Mouse (Mus musculus) myocyte (in vitro differentiated cells): ENCODE data around the gene Ssc4d. TPM values are rescaled to one million over a fixed set of nuclear protein-coding genes. Genes with fewer than 3 reads are reported as not detected.

Source experiments
- H3K27me3 ChIP-seq: one replicate; pipeline ENCODE4 v1.6.1; 2011; ENCODE audit not compliant: control insufficient read depth, insufficient read depth, insufficient read length
- H3K36me3 ChIP-seq: one replicate; pipeline ENCODE4 v1.6.1; 2011; ENCODE audit not compliant: control insufficient read depth, insufficient read depth
- H3K4me2 ChIP-seq: one replicate; pipeline ENCODE4 v1.6.1; 2011; ENCODE audit warnings: low read depth, control low read depth
- H3K4me3 ChIP-seq: one replicate; pipeline ENCODE4 v1.5.1; 2011; ENCODE audit warnings: mild to moderate bottlenecking, control low read depth, moderate library complexity
- H3K79me2 ChIP-seq: one replicate; pipeline ENCODE4 v1.6.1; 2011; ENCODE audit not compliant: control insufficient read depth, insufficient read depth
- H3ac ChIP-seq: one replicate; pipeline ENCODE4 v1.6.1; 2011; ENCODE audit not compliant: control insufficient read depth, insufficient read length
- CEBPB ChIP-seq: IDR thresholded peaks from 2 replicates; pipeline ENCODE4 v1.6.1; 2011; ENCODE audit warnings: mild to moderate bottlenecking, moderate library complexity; ENCODE audit not compliant: poor library complexity, insufficient read depth, severe bottlenecking
- E2F4 ChIP-seq: IDR thresholded peaks from one replicate; pipeline ENCODE4 v1.6.1; 2011; ENCODE audit warnings: mild to moderate bottlenecking, control low read depth, moderate library complexity; ENCODE audit not compliant: insufficient read depth
- MAX ChIP-seq: IDR thresholded peaks from one replicate; pipeline ENCODE4 v1.6.1; 2011; ENCODE audit warnings: low read depth, mild to moderate bottlenecking, control low read depth
- MYOD1 ChIP-seq, 3 experiments: IDR thresholded peaks; one replicate each; pipeline ENCODE4 v1.6.1; 2011; ENCODE audit warnings: control low read depth in 2 of 3, low read depth in 2 of 3, mild to moderate bottlenecking in 2 of 3, moderate library complexity in 1 of 3; ENCODE audit not compliant: insufficient read length in 2 of 3, control insufficient read depth in 1 of 3
- MYOG ChIP-seq, 3 experiments: IDR thresholded peaks; one replicate each; pipeline ENCODE4 v1.6.1; 2011; ENCODE audit warnings: control low read depth in 2 of 3, low read depth in 2 of 3, mild to moderate bottlenecking in 2 of 3; ENCODE audit not compliant: insufficient read length in 2 of 3, control insufficient read depth in 1 of 3, insufficient read depth in 1 of 3
- POLR2A ChIP-seq: IDR thresholded peaks from one replicate; pipeline ENCODE4 v1.6.1; 2011; ENCODE audit warnings: low read depth, mild to moderate bottlenecking, control low read depth, moderate library complexity; ENCODE audit not compliant: insufficient read length
- POLR2AphosphoS2 ChIP-seq: IDR thresholded peaks from one replicate; pipeline ENCODE4 v1.6.1; 2011; ENCODE audit warnings: low read depth, control low read depth; ENCODE audit not compliant: insufficient read length
- REST ChIP-seq: IDR thresholded peaks from one replicate; pipeline ENCODE4 v1.6.1; 2011; ENCODE audit warnings: mild to moderate bottlenecking, control low read depth, moderate library complexity; ENCODE audit not compliant: insufficient read depth, insufficient read length
- SRF ChIP-seq: IDR thresholded peaks from one replicate; pipeline ENCODE4 v1.6.1; 2011; ENCODE audit warnings: low read depth; ENCODE audit not compliant: control insufficient read depth, insufficient read length
- TCF12 ChIP-seq: IDR thresholded peaks from one replicate; pipeline ENCODE4 v1.6.1; 2011; ENCODE audit warnings: mild to moderate bottlenecking, control low read depth; ENCODE audit not compliant: poor library complexity, insufficient read depth, severe bottlenecking
- TCF3 ChIP-seq: IDR thresholded peaks from one replicate; pipeline ENCODE4 v1.6.1; 2011; ENCODE audit warnings: low read depth, control low read depth; ENCODE audit not compliant: insufficient read length
- USF1 ChIP-seq: IDR thresholded peaks from one replicate; pipeline ENCODE4 v1.6.1; 2011; ENCODE audit warnings: low read depth, mild to moderate bottlenecking, control low read depth, moderate library complexity
- polyA plus RNA-seq: library from polyadenylated mRNA; unstranded; fragments of >200 nt; fragmentation: generic; extraction: Trizol; gene quantifications from one replicate; pipeline ENCODE4 v1.2.1, GENCODE M21; 2012; ENCODE audit warnings: missing spikeins

Ssc4d gene
- polyA plus RNA-seq, 1 experiment, result 2.4 TPM

- peaks cover 99% of the 10 kb centered on the region for H3K79me2 ChIP-seq
- TF ChIP-seq POLR2AphosphoS2 (no peak), POLR2A (no peak), MYOG (IDR thresholded peaks at IDR 0.05; ENCODE audit: control insufficient read depth in 1 of 3, insufficient read depth in 1 of 3, insufficient read length in 2 of 3, low read depth in 2 of 3) (peak in 1 of 3 experiments; percentile 53), MAX (no peak), MYOD1 (IDR thresholded peaks at IDR 0.05; ENCODE audit: control insufficient read depth in 1 of 3, insufficient read length in 2 of 3, low read depth in 2 of 3) (peak in 1 of 3 experiments; percentile 52), SRF (no peak)
- no peaks in the 10 kb centered on the region for H3K27me3 ChIP-seq
- H3K4me3 ChIP-seq, result no peak overlapping the region
- peaks cover 35% of the 10 kb centered on the region for H3K36me3 ChIP-seq
- H3K4me2 ChIP-seq, result no peak overlapping the region
- no peak overlapping the region for H3ac ChIP-seq
These were observed 56.8 kb downstream of the Ssc4d start for GRCm38 (mm10) chr5:135917327-135918058.

- no peak overlapping the region for H3ac ChIP-seq
- H3K79me2 ChIP-seq, result peaks cover 99% of the 10 kb centered on the region
- H3K4me2 ChIP-seq, result peak overlapping the region; percentile 12
- peaks cover 26% of the 10 kb centered on the region for H3K36me3 ChIP-seq
- TF ChIP-seq POLR2AphosphoS2 (peak; percentile 19), SRF (no peak), CEBPB (no peak), TCF3 (no peak)
- H3K27me3 ChIP-seq, result no peaks in the 10 kb centered on the region
- no peak overlapping the region for H3K4me3 ChIP-seq
These were observed 57.7 kb downstream of the Ssc4d start for GRCm38 (mm10) chr5:135916601-135917000.

- Histone ChIP-seq H3K36me3 (peaks cover 25% of the 10 kb centered on the region), H3ac (no peak overlapping the region), H3K79me2 (peaks cover 99% of the 10 kb centered on the region), H3K27me3 (no peaks in the 10 kb centered on the region), H3K4me2 (no peak overlapping the region), H3K4me3 (no peak overlapping the region)
- TF ChIP-seq POLR2AphosphoS2 (no peak), REST (no peak), CEBPB (no peak), E2F4 (no peak), TCF12 (no peak), MAX (no peak), TCF3 (no peak), MYOG (IDR thresholded peaks at IDR 0.05; ENCODE audit: control insufficient read depth in 1 of 3, insufficient read depth in 1 of 3, insufficient read length in 2 of 3, low read depth in 2 of 3) (no peak), SRF (no peak), MYOD1 (IDR thresholded peaks at IDR 0.05; ENCODE audit: control insufficient read depth in 1 of 3, insufficient read length in 2 of 3, low read depth in 2 of 3) (no peak), POLR2A (no peak), USF1 (no peak)
These were observed 58.2 kb downstream of the Ssc4d start for GRCm38 (mm10) chr5:135916051-135916565.

GRCm38 (mm10) chr5:135914156-135914555, 60.2 kb downstream of the Ssc4d start:
- no peaks in the 10 kb centered on the region for H3K27me3 ChIP-seq
- peak overlapping the region; percentile 31 for H3K4me2 ChIP-seq
- H3K36me3 ChIP-seq, result peaks cover 25% of the 10 kb centered on the region
- no peak overlapping the region for H3K4me3 ChIP-seq
- H3ac ChIP-seq, result no peak overlapping the region
- peaks cover 100% of the 10 kb centered on the region for H3K79me2 ChIP-seq
- no peak for TF ChIP-seq MYOG (IDR thresholded peaks at IDR 0.05; ENCODE audit: control insufficient read depth in 1 of 3, insufficient read depth in 1 of 3, insufficient read length in 2 of 3, low read depth in 2 of 3)
- TF ChIP-seq POLR2A, result peak; percentile 9
- 0 out of 2 replicates have a peak, but pooled peaks have one; percentile 12 for TF ChIP-seq CEBPB

- H3K4me3 ChIP-seq, result no peak overlapping the region
- H3K79me2 ChIP-seq, result peaks cover 100% of the 10 kb centered on the region
- H3K4me2 ChIP-seq, result peak overlapping the region; percentile 31
- peaks cover 30% of the 10 kb centered on the region for H3K36me3 ChIP-seq
- no peak overlapping the region for H3ac ChIP-seq
- no peaks in the 10 kb centered on the region for H3K27me3 ChIP-seq
- no peak for TF ChIP-seq TCF12
- no peak for TF ChIP-seq MYOG (IDR thresholded peaks at IDR 0.05; ENCODE audit: control insufficient read depth in 1 of 3, insufficient read depth in 1 of 3, insufficient read length in 2 of 3, low read depth in 2 of 3)
- TF ChIP-seq MAX, result no peak
- TF ChIP-seq MYOD1 (IDR thresholded peaks at IDR 0.05; ENCODE audit: control insufficient read depth in 1 of 3, insufficient read length in 2 of 3, low read depth in 2 of 3), result no peak
- no peak for TF ChIP-seq CEBPB
- TF ChIP-seq REST, result no peak
- no peak for TF ChIP-seq POLR2A
- no peak for TF ChIP-seq E2F4
- no peak for TF ChIP-seq TCF3
- TF ChIP-seq POLR2AphosphoS2, result no peak
- TF ChIP-seq USF1, result no peak
- TF ChIP-seq SRF, result no peak
These were observed 61.1 kb downstream of the Ssc4d start for GRCm38 (mm10) chr5:135913201-135913600.
